Mouse (Mus musculus) CH12.LX (cell line): Measurements from ENCODE around the gene Abhd12. TPM values are rescaled to one million over a fixed set of nuclear protein-coding genes. Genes with fewer than 3 reads are reported as not detected.

Experiments used
- DNase-seq: peaks from one replicate; pipeline ENCODE4 v3.0.0-alpha.2; 2013; ENCODE audit errors: extremely low read depth
- H3K27ac ChIP-seq: 2 replicates; pipeline ENCODE4 v1.5.1; 2012; ENCODE audit warnings: low read depth, mild to moderate bottlenecking, control low read depth, moderate library complexity; ENCODE audit not compliant: insufficient read depth
- H3K27me3 ChIP-seq: replicated peaks from 2 replicates; pipeline ENCODE3; 2012; ENCODE audit warnings: inconsistent platforms
- H3K36me3 ChIP-seq, 2 experiments: replicated peaks in 1 of 2; 2 replicates each; pipeline versions ENCODE3 to v1.6.1; 2012; ENCODE audit warnings: inconsistent platforms in 1 of 2, low read length in 1 of 2, mild to moderate bottlenecking in 1 of 2, mixed read lengths in 1 of 2, moderate library complexity in 1 of 2; ENCODE audit not compliant: control insufficient read depth in 1 of 2, insufficient read depth in 1 of 2
- H3K4me1 ChIP-seq, 2 experiments: 2 replicates each; pipeline ENCODE4 v1.6.1; 2012; ENCODE audit warnings: inconsistent platforms in 1 of 2, moderate library complexity in 1 of 2; ENCODE audit not compliant: insufficient read depth in 2 of 2, control insufficient read depth in 1 of 2
- H3K4me2 ChIP-seq: 2 replicates; pipeline ENCODE4 v1.6.1; 2012; ENCODE audit warnings: low read depth, mild to moderate bottlenecking, control low read depth; ENCODE audit not compliant: poor library complexity, insufficient read depth, severe bottlenecking
- H3K4me3 ChIP-seq, 3 experiments: fragments of 150-350 bp in 1 of 3; sonication (generic) in 1 of 3; replicated peaks in 1 of 3; 2 replicates each; pipeline versions ENCODE3 to v1.5.1; 2011 to 2012; ENCODE audit warnings: low read depth in 2 of 3, low read length in 2 of 3, mild to moderate bottlenecking in 2 of 3, moderate library complexity in 2 of 3, control low read depth in 1 of 3, improper control_type of control experiment in 1 of 3, inconsistent platforms in 1 of 3, mixed read lengths in 1 of 3; ENCODE audit not compliant: poor library complexity in 1 of 3
- H3K79me2 ChIP-seq: replicated peaks from 2 replicates; pipeline ENCODE4 v1.6.1; 2012; ENCODE audit warnings: mild to moderate bottlenecking, moderate library complexity; ENCODE audit not compliant: control insufficient read depth, poor library complexity, insufficient read depth, severe bottlenecking; ENCODE audit errors: extremely low read depth
- H3K9ac ChIP-seq: 2 replicates; pipeline ENCODE4 v1.6.1; 2012; ENCODE audit warnings: low read depth, mild to moderate bottlenecking, control low read depth, moderate library complexity; ENCODE audit not compliant: insufficient read depth
- H3K9me3 ChIP-seq: replicated peaks from 2 replicates; pipeline ENCODE3; 2012; ENCODE audit warnings: low read length, inconsistent platforms, mixed read lengths
- BHLHE40 ChIP-seq: IDR thresholded peaks from 2 replicates; pipeline ENCODE4 v1.6.1; 2011; ENCODE audit warnings: mild to moderate bottlenecking, low read depth, low read length, improper control_type of control experiment
- CHD1 ChIP-seq: IDR thresholded peaks from 2 replicates; pipeline ENCODE4 v1.6.1; 2012; ENCODE audit warnings: low read depth, low read length, improper control_type of control experiment, inconsistent platforms
- E2F4 ChIP-seq: IDR thresholded peaks from 2 replicates; pipeline ENCODE4 v1.6.1; 2011; ENCODE audit warnings: low read depth, low read length, improper control_type of control experiment; ENCODE audit not compliant: insufficient replicate concordance
- GABPA ChIP-seq: IDR thresholded peaks from 2 replicates; pipeline ENCODE4 v1.6.1; 2012; ENCODE audit warnings: low read depth, low read length, improper control_type of control experiment, inconsistent platforms; ENCODE audit not compliant: insufficient replicate concordance
- JUN ChIP-seq: IDR thresholded peaks from 2 replicates; pipeline ENCODE4 v1.6.1; 2011; ENCODE audit warnings: low read depth, mild to moderate bottlenecking, low read length, improper control_type of control experiment, moderate library complexity; ENCODE audit not compliant: insufficient read depth
- JUND ChIP-seq: conservative IDR thresholded peaks from 2 replicates; pipeline ENCODE4 v1.6.1; 2011; ENCODE audit warnings: low read depth, low read length, improper control_type of control experiment
- MAX ChIP-seq: IDR thresholded peaks from 2 replicates; pipeline ENCODE4 v1.6.1; 2011; ENCODE audit warnings: low read length, improper control_type of control experiment
- MEF2A ChIP-seq: IDR thresholded peaks from 2 replicates; pipeline ENCODE4 v1.6.1; 2014; ENCODE audit warnings: low read depth, mild to moderate bottlenecking, inconsistent platforms, low read length, improper control_type of control experiment, borderline replicate concordance
- MYC ChIP-seq: IDR thresholded peaks from 2 replicates; pipeline ENCODE4 v1.6.1; 2011; ENCODE audit warnings: low read depth, mild to moderate bottlenecking, improper control_type of control experiment, low read length
- NRF1 ChIP-seq: IDR thresholded peaks from 2 replicates; pipeline ENCODE4 v1.6.1; 2014; ENCODE audit warnings: low read depth, mild to moderate bottlenecking, inconsistent platforms, low read length, improper control_type of control experiment, moderate library complexity
- PAX5 ChIP-seq: IDR thresholded peaks from 2 replicates; pipeline ENCODE4 v1.6.1; 2012; ENCODE audit warnings: low read length, inconsistent platforms, mixed read lengths
- RAD21 ChIP-seq: IDR thresholded peaks from 2 replicates; pipeline ENCODE4 v1.6.1; 2011; ENCODE audit warnings: low read depth, mild to moderate bottlenecking, low read length, improper control_type of control experiment, moderate library complexity
- SIN3A ChIP-seq: IDR thresholded peaks from 2 replicates; pipeline ENCODE4 v1.6.1; 2012; ENCODE audit warnings: low read length, improper control_type of control experiment, inconsistent platforms
- TCF12 ChIP-seq: IDR thresholded peaks from 2 replicates; pipeline ENCODE4 v1.6.1; 2014; ENCODE audit warnings: low read depth, mild to moderate bottlenecking, inconsistent platforms, low read length, improper control_type of control experiment
- USF2 ChIP-seq: conservative IDR thresholded peaks from 2 replicates; pipeline ENCODE4 v1.6.1; 2011; ENCODE audit warnings: low read depth, low read length, improper control_type of control experiment
- ZC3H11A ChIP-seq: IDR thresholded peaks from 2 replicates; pipeline ENCODE4 v1.6.1; 2012; ENCODE audit warnings: low read depth, mild to moderate bottlenecking, inconsistent platforms, low read length, improper control_type of control experiment
- ZKSCAN1 ChIP-seq: IDR thresholded peaks from 2 replicates; pipeline ENCODE4 v1.6.1; 2012; ENCODE audit warnings: low read depth, inconsistent platforms, low read length, improper control_type of control experiment, borderline replicate concordance
- ZNF384 ChIP-seq: IDR thresholded peaks from 2 replicates; pipeline ENCODE4 v1.6.1; 2012; ENCODE audit warnings: low read depth, low read length, improper control_type of control experiment, inconsistent platforms
- dilution Hi-C: fragments of 300-500 bp; cut with MboI; formaldehyde crosslinking; loops from 2 replicates; pipeline ENCODE4 v1.14.3; 2020; ENCODE audit warnings: low sequenced_read_pairs; ENCODE audit not compliant: extremely low pct_unique_long_range_greater_than_20kb, extremely low pct_ligation_motif_present
- in situ Hi-C: fragments of 300-500 bp; cut with MboI; formaldehyde crosslinking; loops from 3 replicates; pipeline ENCODE4 v1.14.3; 2019; ENCODE audit warnings: low sequenced_read_pairs, low pct_ligation_motif_present, low pct_unique_long_range_greater_than_20kb, mixed read lengths
- polyA plus RNA-seq: library from polyadenylated mRNA; unstranded; fragments of >175 nt; gene quantifications from 2 replicates; pipeline ENCODE4 v1.2.1, GENCODE M21; 2012; ENCODE audit warnings: low read depth; ENCODE audit not compliant: insufficient read length
- total RNA-seq, 2 experiments: library from RNA; depleted of rRNA; stranded (reverse); fragments of 300-350 nt in 1 of 2; fragments of >200 nt in 1 of 2; gene quantifications; 2 replicates each; pipeline ENCODE4 v1.2.3; 2012 to 2014

Abhd12 gene
- total and polyA plus RNA-seq, 3 experiments: 43.6 to 51.5 (median 51.3) TPM

DNA sequence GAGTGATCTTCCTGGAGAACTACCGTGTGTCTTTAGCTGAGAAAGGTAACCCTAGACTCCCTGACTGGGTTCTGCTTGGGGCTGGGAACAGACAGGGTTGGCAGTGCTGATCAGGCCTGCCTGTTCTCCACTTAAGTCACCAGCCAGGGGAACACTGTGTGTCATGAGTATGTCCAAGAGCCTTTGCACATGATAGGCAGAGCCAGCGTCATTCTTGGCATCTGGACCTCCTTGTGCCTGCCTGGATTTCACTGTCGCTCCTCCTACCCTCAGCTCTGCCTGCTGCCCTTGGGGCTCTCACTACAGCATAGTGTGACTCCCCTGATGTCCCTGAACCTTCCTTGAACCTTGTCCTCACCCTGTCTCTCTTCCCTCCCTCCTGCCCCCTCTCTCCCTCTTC is 78.1 kb downstream of the Abhd12 start:
- in situ Hi-C loops: loop anchor here (25.0 kb wide), 1 partner anchor 186 kb away; no protein-coding TSS in a partner anchor
- TF ChIP-seq E2F4: no peak
- no peak for TF ChIP-seq JUN
- TF ChIP-seq ZKSCAN1: no peak
- no peak for TF ChIP-seq MAX
- no peak for TF ChIP-seq TCF12
- TF ChIP-seq RAD21: no peak
- no peak for TF ChIP-seq ZNF384
- TF ChIP-seq MEF2A: no peak
- TF ChIP-seq NRF1: no peak
- no peak for TF ChIP-seq CHD1
- TF ChIP-seq SIN3A: no peak
- TF ChIP-seq ZC3H11A: no peak
- no peak for TF ChIP-seq MYC
- TF ChIP-seq GABPA: no peak
- TF ChIP-seq USF2: no peak
- no peak for TF ChIP-seq PAX5
- TF ChIP-seq BHLHE40: no peak
- H3K4me3 ChIP-seq: no peak overlapping the region
- no peak for DNase-seq
- no peaks in the 10 kb centered on the region for H3K9me3 ChIP-seq
- H3K79me2 ChIP-seq: no peaks in the 10 kb centered on the region
- dilution Hi-C loops: no loop called here
- no peak overlapping the region for H3K4me2 ChIP-seq
- H3K4me1 ChIP-seq: peaks cover 18 to 40% of the 10 kb centered on the region in 2 experiments
- peaks cover 58 to 96% of the 10 kb centered on the region in 2 experiments for H3K36me3 ChIP-seq
- H3K27ac ChIP-seq: no peak overlapping the region
- no peaks in the 10 kb centered on the region for H3K27me3 ChIP-seq
- H3K9ac ChIP-seq: no peak overlapping the region

- Histone ChIP-seq H3K79me2 (no peaks in the 10 kb centered on the region), H3K4me1 (peaks cover 0 to 6% of the 10 kb centered on the region in 2 experiments; a peak in 2 of 4 replicates)
- dilution Hi-C loops: no loop called here
- in situ Hi-C loops: no loop called here
- DNase-seq: no peak
- TF ChIP-seq JUND: no peak
- TF ChIP-seq, all 38 proteins: peak for 0
- Histone ChIP-seq H3K9me3 (no peaks in the 10 kb centered on the region), H3K27me3 (no peaks in the 10 kb centered on the region), H3K27ac (no peak overlapping the region), H3K4me2 (no peak overlapping the region), H3K9ac (no peak overlapping the region), H3K36me3 (peaks cover 65 to 96% of the 10 kb centered on the region in 2 experiments), H3K4me3 (no peak overlapping the region)
Measured at GRCm38 (mm10) chr2:150822987-150823386, 81.6 kb downstream of the Abhd12 start.
